Mouse (Mus musculus): ENCODE data around the gene Baz2a. TPM values are rescaled to one million over a fixed set of nuclear protein-coding genes. Genes with fewer than 3 reads are reported as not detected.
A peak's percentile ranks its signal among the peaks of the same experiment; 100 is the strongest.
"Not testable (repeated sequence)": the region's sequence is repeated elsewhere in the genome, so short reads cannot be mapped to it uniquely, and the experiment has no call there.

Baz2a gene
- total RNA-seq, 2 experiments from 2014 or later, result 73.5 to 86.5 TPM

GRCm38 (mm10) chr10:128080496-128080895 is 10.9 kb upstream of the Baz2a start:
- ATAC-seq (replicated peaks; ENCODE audit: low FRiP score, poor library complexity, severe bottlenecking), result no peak

- no peak for ATAC-seq (replicated peaks; ENCODE audit: low FRiP score, poor library complexity, severe bottlenecking)
These were observed 9.4 kb upstream of the Baz2a start for GRCm38 (mm10) chr10:128081807-128082476.

- ATAC-seq (replicated peaks; ENCODE audit: low FRiP score, poor library complexity, severe bottlenecking), result no peak
These were observed 8.9 kb upstream of the Baz2a start for GRCm38 (mm10) chr10:128082477-128082808.

- peak; percentile 92 for ATAC-seq (replicated peaks; ENCODE audit: low FRiP score, poor library complexity, severe bottlenecking)
These were observed 8.4 kb upstream of the Baz2a start, which contains the start of gene Atp5b for GRCm38 (mm10) chr10:128082880-128083421. Atp5b (plus strand) TSS chr10:128083273.

- ATAC-seq (replicated peaks; ENCODE audit: low FRiP score, poor library complexity, severe bottlenecking), result peak; percentile 19
These were observed 7.7 kb upstream of the Baz2a start for GRCm38 (mm10) chr10:128083688-128084087.

GRCm38 (mm10) chr10:128084160-128084559 is 7.2 kb upstream of the Baz2a start:
- peak; percentile 4; the same call in 1 of the 2 replicates for ATAC-seq (replicated peaks; ENCODE audit: low FRiP score, poor library complexity, severe bottlenecking)

- ATAC-seq (replicated peaks; ENCODE audit: low FRiP score, poor library complexity, severe bottlenecking), result no peak
These were observed 5.0 kb upstream of the Baz2a start for GRCm38 (mm10) chr10:128086391-128086790.

- ATAC-seq (replicated peaks; ENCODE audit: low FRiP score, poor library complexity, severe bottlenecking), result not testable (repeated sequence)
These were observed 4.2 kb upstream of the Baz2a start for GRCm38 (mm10) chr10:128087216-128087615.

- no peak for ATAC-seq (replicated peaks; ENCODE audit: low FRiP score, poor library complexity, severe bottlenecking)
These were observed 3.2 kb upstream of the Baz2a start for GRCm38 (mm10) chr10:128088181-128088580.

- no peak for ATAC-seq (replicated peaks; ENCODE audit: low FRiP score, poor library complexity, severe bottlenecking)
These were observed 1.5 kb upstream of the Baz2a start for GRCm38 (mm10) chr10:128089842-128090241.

- peak; percentile 51 for ATAC-seq (replicated peaks; ENCODE audit: low FRiP score, poor library complexity, severe bottlenecking)
These were observed 470 bp upstream of the Baz2a start for GRCm38 (mm10) chr10:128090651-128091563.

GRCm38 (mm10) chr10:128092506-128093495 is 1.4 kb downstream of the Baz2a start:
- ATAC-seq (replicated peaks; ENCODE audit: low FRiP score, poor library complexity, severe bottlenecking), result peak; percentile 31

- peak; percentile 53 for ATAC-seq (replicated peaks; ENCODE audit: low FRiP score, poor library complexity, severe bottlenecking)
These were observed 2.3 kb downstream of the Baz2a start for GRCm38 (mm10) chr10:128093496-128094294.

GRCm38 (mm10) chr10:128094340-128094968 is 3.1 kb downstream of the Baz2a start:
- peak; percentile 55 for ATAC-seq (replicated peaks; ENCODE audit: low FRiP score, poor library complexity, severe bottlenecking)

GRCm38 (mm10) chr10:128095003-128095636 is 3.7 kb downstream of the Baz2a start:
- ATAC-seq (replicated peaks; ENCODE audit: low FRiP score, poor library complexity, severe bottlenecking), result no peak

- no peak for ATAC-seq (replicated peaks; ENCODE audit: low FRiP score, poor library complexity, severe bottlenecking)
These were observed 4.9 kb downstream of the Baz2a start for GRCm38 (mm10) chr10:128096313-128096692.

- peak; percentile 51 for ATAC-seq (replicated peaks; ENCODE audit: low FRiP score, poor library complexity, severe bottlenecking)
These were observed 5.6 kb downstream of the Baz2a start for GRCm38 (mm10) chr10:128096693-128097586.
